Mouse (Mus musculus): ENCODE measurements around the gene Selp.

Selp gene

GRCm38 (mm10) chr1:164114947-164115493 is at the start of gene Selp:
Gene Selp (plus strand): TSS chr1:164115264.
- no peak for DNase-seq

GRCm38 (mm10) chr1:164069261-164069660 is 45.8 kb upstream of the Selp start:
- no peak for DNase-seq

DNA sequence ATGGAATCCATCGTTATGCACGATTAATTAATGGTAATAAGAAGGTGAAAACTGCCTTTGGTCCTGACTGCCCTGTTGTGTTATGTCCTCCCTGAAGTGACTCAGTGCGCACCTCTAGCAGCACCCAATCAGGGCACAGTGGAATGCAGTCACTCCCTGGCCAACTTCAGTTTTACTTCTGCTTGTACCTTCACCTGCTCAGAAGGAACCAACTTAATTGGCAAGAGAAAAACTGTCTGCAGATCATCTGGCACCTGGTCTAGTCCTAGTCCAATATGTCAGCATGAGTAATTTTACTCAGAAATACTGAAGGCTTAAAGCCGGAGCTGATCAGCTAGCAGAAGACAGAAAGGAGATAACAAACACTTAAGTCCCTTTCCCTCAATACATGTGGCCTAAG is 44.6 kb upstream of the Selp start:
- no peak for DNase-seq

DNA sequence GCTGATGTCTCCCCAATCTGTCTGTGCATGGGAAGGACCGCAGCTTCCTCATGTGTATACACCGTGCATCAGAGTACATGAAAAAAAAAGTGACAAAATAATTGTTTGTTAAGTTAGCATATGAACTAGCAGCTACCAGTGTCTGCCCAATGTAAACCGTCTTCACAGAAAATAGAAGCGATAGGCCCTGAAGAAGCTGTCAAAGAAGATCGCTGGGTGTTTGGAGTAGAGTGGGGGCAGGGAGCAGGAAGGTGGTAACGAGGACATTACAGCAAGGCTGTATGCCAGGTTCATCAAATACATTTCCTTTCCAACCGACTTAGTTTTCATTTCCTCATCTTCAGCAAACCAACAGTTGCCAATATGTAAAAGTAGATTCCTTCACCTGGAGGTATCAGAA is 44.0 kb upstream of the Selp start:
- DNase-seq: no peak

GRCm38 (mm10) chr1:164072001-164072400 is 43.1 kb upstream of the Selp start:
- DNase-seq: no peak

GRCm38 (mm10) chr1:164073091-164073490 is 42.0 kb upstream of the Selp start:
- no peak for DNase-seq

GRCm38 (mm10) chr1:164073803-164074202 is 41.3 kb upstream of the Selp start:
- no peak for DNase-seq

DNA sequence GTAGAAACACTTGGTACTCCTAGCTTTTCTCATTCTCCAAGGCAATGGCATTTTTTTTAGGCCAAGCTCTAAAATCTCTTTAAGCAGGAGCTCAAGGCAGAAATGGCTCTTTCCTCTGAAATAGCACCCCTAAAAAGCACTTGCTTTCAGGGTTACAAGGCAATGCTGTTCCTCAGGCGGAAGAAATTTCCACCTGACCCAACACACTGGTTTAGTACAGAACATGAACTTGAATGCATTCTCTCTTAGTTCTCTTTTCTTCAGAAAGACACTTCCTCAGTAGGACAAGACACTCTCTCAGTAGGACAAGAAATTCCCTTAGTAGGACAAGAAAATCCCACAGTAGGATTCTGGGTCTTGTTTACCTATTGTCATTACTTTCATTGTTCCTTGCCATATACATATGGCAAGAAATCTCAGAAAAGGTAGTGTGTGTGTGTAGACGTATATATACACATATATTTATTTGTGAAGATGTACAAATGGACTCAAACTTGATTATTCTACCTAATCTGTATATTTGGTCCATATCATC is 40.4 kb upstream of the Selp start:
- no peak for DNase-seq

GRCm38 (mm10) chr1:164075416-164075815 is 39.6 kb upstream of the Selp start:
- no peak for DNase-seq

- DNase-seq: no peak
Observed at GRCm38 (mm10) chr1:164076441-164076840, 38.6 kb upstream of the Selp start.

GRCm38 (mm10) chr1:164077031-164077430 is 38.0 kb upstream of the Selp start:
- DNase-seq: no peak

GRCm38 (mm10) chr1:164078323-164078741 is 36.7 kb upstream of the Selp start:
- DNase-seq: no peak

DNA sequence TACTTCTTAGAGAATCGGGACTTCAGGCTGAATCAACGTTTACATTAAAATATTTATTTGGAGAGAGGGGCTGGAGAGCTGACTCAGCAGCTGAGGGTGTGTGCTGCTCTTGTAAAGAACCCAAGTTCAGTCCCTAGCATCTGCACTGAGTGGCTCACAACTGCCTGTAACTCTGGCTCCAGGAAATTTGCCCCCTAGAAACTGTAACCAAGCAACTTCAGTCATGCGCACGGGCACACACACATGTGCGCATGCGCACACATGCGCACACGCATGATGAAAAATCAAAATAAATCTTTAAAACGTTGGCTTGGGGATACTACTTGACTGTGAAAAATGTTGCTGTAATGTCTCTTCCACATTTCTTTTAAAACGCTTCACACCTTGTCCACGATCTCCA is 36.0 kb upstream of the Selp start:
- no peak for DNase-seq

DNA sequence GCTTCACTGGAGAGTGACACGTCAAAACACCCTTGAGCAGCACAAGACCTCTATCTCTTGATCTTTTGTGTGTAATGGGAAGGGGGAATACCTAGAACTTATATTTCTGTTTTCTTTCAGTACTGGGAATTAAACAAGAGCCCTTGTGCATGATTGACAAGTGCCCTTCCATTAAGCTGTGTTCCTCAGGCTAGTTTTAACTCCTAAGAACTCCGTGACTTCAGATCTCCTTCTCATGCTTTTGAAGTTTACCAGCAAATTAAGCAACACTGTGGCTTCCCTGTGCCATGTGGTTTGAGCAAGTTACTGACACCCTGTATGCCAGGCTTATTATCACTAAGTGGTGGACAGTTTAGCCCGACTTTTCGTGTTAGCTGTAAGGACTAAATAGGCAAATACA is 32.0 kb upstream of the Selp start:
- no peak for DNase-seq

- no peak for DNase-seq
Observed at GRCm38 (mm10) chr1:164086797-164087196, 28.3 kb upstream of the Selp start.

DNA sequence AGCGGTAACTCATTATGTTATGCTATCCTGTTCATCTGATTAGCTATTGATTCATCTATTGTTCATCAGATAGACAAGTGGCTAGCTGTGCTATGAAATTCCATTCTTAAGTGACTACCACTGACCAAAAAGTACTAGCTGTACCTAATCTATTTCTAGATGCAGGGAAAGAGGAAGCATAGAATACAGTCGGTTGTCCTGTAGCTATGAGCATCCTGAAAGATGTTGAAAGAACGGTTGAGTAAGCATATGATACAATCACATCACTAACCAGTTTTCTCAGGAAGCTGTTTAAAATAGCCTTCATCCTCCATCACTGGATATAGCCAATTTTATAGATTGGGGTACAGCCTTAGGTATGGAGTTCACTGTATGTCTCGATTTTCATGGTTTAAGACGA is 27.2 kb upstream of the Selp start:
- DNase-seq: no peak

DNA sequence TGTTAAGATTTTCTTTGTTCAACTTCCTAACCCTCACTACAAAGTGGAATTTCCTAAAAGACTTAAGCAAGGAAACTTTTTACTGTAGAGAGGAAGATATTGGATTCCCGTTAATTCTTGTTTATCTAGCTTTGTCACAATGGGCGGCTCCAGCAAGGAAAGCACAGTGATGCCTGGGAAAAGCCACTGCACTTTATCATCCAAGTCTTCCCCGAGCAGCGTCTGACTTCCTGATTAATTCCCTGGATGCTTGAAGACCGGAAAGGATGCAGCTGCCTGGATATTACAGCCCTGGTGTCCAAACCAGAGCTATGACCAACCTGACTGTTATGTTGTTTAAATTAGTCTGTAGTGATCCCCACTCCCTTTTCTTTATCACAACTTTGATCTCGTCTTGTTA is 18.3 kb upstream of the Selp start:
- peak; percentile 32 for DNase-seq

GRCm38 (mm10) chr1:164097911-164098310 is 17.2 kb upstream of the Selp start:
- DNase-seq: no peak

DNA sequence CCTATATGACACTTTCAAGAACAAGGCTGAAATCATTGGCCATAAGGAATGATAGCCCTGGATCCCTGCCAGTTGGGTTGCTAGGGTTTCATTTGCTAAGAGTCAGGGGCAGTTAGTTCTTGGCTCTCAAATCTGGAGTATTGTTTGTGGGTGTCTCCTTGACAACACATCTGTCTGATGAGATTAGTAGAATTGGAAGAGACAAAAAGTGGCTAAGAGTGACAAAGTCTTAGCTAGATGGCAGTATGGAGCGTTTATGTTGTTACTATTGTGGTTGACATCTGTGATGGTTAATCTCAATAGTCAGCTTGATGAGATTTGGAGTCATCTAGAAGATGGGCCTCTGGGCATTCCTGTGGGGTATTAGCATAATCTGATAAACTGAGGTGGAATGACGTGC is 16.7 kb upstream of the Selp start:
- no peak for DNase-seq

GRCm38 (mm10) chr1:164109763-164110162 is 5.3 kb upstream of the Selp start:
- no peak for DNase-seq

DNA sequence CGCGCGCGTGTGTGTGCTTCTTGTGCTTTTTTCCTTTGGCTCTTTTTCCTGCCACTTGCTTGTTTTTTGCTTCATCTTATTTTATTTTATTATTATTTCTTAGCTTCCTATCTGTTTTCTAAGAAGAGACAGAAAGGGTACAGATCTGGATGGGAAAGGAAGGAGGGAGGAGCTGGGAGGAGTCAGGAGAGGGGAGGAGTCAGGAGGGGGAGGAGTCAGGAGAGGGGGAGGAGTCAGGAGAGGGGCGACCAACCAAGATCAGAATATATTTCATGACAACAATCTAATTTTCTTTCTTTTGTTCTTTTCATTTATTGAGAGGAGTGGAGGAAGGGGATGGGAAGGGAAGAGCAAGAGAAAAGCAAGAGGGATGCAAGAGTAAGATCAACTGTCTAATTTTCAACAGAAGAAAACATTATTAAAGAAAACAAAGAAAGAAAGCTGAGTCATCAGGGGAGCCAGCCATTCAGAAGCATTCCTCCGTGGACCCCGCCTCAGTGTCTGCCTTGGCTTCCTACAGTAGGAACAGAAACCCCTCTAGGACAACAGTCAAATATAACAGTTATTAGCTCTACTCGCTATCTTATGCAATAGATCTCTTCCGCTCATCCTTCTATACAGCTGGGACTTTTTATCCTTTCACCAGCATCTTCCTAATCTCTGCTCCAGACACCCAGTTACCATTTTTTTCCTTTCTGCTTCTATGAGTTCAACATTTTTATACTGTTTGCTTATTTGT is 4.3 kb upstream of the Selp start:
- DNase-seq: no peak

- DNase-seq: no peak
Observed at GRCm38 (mm10) chr1:164114280-164114679, 784 bp upstream of the Selp start.

DNA sequence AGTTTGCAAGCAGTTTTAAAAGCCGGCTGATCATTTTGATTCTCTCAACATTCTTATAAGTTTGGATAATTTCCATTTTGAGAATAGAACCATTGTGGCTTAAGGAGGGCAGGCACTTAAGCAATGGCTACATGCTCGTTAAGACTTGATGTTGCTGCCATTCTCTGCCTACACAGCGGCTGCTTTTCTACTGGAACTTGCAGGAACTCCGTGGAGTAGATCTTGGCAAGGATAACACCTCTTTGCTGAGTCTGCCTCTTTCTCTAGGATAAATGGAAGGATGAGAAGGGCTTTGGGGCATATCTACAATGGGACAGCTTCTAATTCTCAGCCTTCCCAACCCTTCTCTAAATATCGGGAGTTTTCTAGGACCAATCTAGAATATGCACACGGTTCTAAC is 583 bp downstream of the Selp start:
- no peak for DNase-seq

- DNase-seq: no peak
Observed at GRCm38 (mm10) chr1:164117869-164118268, 2.8 kb downstream of the Selp start.
